Mouse (Mus musculus): ENCODE results near the gene Rpp21.
A peak's percentile ranks its signal among the peaks of the same experiment; 100 is the strongest.
"Not testable (repeated sequence)": the region's sequence is repeated elsewhere in the genome, so short reads cannot be mapped to it uniquely, and the experiment has no call there.

Rpp21 gene

DNA sequence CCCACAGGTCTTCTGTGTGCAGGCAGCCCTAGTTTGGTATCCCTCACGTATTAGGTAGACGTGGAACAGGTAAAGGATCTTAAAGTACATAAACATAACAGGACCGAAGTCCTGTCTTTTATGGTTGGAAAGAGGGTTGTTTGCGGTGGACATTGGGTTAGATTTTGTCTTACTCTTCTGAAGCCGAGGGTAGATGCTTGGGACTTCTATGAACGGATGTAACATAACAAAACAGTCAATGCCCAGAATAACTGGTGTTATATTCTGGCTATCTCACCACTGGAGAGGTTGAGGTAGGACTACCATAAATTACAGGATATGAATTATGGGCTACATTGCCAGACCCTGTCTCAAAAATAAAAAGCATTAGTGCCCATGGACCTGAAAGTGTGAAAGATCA, at the start of gene Rpp21:
TSS of gene Rpp21 (minus strand) at position 101 of the 400 bp plus-strand sequence.
- DNase-seq: no peak

DNA sequence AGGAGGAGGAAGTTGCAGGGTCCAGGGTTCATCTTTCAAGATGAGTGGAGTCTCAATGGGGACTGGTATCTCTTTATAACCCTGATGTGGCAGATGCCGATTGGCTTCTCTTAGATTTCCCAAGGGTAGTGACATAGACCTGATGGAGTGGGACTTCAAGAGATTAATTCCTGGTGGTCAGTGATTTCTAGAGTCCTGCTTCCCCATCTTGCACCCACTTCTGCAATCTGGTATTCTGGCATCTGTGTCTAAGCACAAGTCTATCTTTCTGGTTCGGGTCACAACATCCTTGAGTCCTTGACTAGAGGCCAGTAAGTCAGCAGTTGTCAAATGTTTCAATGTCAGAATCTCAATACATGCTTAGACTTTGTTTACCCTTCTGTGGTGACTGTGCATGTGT, 28.5 kb upstream of the Rpp21 start, which contains the start of gene H2-M10.2:
TSS of gene H2-M10.2 (minus strand) at position 101 of the 400 bp plus-strand sequence.
- no peak for DNase-seq

GRCm38 (mm10) chr17:36281521-36282245, 23.8 kb upstream of the Rpp21 start:
- DNase-seq: no peak

GRCm38 (mm10) chr17:36274776-36275175, 16.9 kb upstream of the Rpp21 start:
- no peak for DNase-seq

DNA sequence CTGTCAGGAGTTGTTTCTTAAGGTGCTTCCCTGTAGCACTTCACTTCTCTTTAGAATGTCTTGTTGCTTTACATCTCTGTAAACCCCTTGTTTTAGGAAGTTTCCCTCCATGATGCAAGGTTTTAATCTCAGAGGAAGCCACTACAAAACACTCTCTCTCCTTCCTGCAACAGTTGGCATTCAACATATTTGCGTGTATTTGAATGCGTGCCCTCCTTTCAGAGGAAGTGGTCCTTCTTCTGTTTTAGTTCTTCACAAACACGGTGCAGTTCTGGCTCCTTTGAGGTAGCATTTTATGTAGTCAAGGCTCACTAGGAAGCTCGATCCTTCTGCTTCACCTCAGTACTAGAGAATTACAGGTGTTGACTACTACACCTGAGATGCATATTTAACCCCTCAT, 15.9 kb upstream of the Rpp21 start:
- DNase-seq: no peak

DNA sequence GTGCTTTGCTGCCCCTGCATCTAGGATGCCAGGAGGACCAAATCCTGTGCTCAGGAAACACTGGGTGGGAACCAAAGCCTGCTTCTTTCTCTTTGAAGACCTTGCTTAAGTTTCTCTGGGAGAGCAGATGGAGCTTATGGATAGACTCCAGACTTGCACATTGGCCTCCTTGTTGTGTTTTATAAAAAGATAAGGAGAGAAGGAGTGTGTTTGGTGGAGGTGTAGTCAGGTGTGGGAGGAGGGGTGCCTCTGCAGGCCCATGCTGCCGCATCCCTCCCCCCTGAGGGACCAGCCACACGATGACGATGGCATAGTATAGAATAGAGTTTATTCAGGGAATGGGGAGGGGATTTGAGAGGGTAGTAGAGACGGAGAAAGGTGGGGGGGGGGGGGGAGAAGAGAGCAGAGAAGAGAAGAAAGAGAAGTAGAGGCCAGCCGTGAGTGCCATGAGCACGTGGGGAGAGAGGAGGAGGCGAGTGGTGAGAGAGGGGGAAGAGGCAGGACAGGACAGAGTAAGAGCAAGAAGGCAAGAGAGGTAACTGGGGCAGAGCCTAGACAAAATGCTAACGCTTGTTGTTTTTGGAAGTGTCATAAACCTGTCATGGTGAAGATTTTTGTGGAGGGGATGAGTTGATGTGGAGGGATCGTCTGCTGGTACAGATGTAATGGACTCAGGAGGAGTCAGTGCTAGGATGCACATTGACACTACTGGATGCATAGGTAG, 14.9 kb upstream of the Rpp21 start:
- peak; percentile 43 for DNase-seq

GRCm38 (mm10) chr17:36271586-36272256, 13.9 kb upstream of the Rpp21 start, which contains the start of gene Trim39:
TSS of gene Trim39 (minus strand) at chr17:36272247.
- peak; percentile 89 for DNase-seq

DNA sequence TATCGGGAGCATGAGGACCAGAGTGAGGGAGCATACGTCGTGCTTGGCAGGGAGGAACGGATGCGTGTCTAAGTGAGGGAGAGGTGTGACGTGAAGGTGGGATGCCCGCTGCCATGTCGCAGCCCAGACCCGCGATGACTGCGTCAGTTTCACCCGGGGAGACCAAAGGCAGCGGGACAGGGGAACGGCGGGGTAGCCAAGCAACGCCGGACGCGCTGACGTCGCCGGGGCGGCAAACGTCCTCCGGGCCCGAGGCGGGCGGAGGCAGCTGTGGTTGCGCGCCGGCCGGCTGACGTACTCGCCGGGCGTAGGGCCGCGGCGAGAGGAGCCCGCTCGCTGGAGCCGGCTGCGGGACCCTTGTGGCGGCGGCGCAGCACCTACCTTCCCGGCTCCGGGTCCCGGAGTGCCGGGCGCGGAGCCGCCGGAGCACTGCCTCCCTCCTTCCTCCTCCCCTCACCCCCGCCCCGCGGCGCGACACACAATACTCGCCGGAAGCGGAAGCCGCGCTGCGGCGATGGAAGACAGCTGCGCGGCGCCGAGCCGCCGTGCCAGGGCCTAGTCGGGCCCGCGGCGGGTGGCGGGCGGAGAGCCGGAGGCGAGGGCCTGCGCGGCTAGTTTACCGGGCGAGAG, 13.2 kb upstream of the Rpp21 start:
- DNase-seq: peak; percentile 90

DNA sequence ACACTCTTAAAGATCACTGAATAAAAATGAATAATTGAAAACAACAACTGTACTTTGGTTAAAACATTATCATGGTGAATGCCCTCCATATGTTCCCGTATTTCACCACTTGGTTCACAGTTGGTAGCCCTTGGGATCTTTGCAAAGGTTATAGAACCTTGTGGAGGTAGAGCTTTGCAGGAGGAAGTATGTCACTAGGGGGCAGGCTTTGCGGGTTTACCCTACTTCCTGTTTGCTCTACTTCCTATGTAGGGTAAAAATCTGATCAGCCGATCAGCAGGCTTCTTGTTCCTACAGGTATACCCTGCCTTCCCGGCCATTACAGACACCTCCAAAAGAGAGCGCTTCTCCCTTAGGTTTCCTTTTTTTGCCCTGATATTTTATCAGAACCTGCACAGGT, 8.0 kb upstream of the Rpp21 start:
- DNase-seq: no peak

- no peak for DNase-seq
Observed at GRCm38 (mm10) chr17:36264273-36264925, 6.5 kb upstream of the Rpp21 start.

GRCm38 (mm10) chr17:36261511-36262166, 3.8 kb upstream of the Rpp21 start:
- no peak for DNase-seq

DNA sequence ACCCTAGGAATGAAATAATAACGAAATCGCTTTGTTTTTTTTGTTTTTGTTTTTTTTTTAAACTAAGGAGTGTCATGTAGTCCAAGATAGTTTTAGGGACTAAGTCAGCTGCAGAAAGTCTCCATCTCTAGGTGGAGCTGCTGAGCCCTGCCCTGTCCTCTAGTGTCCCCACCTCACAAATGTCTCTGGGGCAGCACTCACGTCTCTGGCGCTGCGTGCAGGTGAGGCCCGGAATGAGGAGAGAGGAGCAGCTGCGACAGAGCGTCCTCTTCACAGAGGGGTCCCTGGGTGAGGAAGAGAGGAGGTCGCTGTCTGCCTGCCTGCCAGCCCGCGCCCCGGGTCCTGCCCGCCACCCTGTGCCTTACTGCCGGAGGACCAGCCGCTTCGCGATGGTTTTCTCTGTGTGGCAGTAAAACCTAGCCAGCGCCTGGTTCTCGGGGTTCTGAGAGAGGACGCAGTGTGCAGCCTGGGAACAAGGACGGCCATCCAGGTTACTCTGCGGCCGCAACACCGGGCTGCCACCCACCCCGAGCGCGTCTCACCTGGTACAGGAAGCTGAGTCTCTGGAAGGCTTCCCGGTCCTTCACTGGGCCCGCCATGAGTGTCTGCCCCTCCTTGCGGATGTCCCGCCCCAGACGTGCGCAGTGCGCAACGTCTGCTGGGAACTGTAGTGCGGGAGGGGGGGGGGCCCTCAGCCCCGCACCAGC, 475 bp downstream of the Rpp21 start:
- peak; percentile 89 for DNase-seq

DNA sequence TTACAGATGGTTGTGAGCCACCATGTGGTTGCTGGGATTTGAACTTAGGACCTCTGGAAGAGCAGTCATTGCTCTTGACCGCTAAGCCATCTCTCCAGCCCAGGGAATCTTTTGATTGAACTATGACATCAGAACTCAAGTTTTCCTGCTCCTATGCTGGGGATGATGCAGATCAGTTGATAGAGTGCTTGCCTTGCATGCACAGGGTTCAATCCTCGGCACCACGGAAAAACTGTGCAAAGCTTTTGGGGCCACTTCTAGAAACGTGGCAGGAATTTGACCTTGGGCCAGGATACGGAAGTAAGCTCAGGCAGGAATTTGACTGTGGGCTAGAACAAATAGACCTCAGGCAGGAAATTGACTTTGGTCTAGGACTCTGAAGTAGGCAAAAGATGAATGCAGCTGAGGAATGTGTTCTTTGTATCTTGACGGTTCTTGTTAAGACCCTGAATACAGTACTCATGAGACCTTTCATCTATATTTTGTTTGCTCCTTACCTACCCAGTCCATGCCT, 4.7 kb downstream of the Rpp21 start:
- DNase-seq: no peak

DNA sequence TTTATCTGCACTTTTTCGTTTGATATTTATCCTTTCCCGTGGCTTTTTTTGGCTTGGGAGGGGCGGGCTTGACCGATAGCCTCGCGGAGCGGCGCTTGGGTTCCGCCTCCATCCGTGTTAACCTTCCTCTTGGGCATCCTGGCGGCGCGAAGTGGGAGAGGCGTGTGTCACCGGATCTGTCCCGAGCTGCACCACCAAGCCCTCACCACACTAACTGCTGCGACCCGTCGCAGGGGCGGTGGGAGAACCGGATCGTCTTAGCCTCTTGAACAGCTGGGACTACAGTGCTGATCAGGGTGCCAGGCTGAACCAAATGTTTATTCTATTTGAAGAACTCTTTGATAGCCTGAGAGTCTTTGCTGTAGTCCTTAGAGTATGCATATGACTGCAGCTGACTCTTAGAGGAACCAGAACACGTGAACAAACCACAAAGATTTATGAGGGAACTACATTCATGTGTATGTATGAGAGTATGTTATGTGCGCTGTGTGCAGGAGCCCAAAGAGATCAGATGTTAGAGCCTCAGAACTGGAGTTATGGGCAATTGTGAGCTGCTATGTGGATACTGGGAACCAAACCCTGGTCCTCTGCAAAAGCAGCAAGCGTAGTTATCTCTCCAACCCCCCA, 5.5 kb downstream of the Rpp21 start:
- no peak for DNase-seq

GRCm38 (mm10) chr17:36248886-36249285, 9.0 kb downstream of the Rpp21 start:
- DNase-seq: no peak

DNA sequence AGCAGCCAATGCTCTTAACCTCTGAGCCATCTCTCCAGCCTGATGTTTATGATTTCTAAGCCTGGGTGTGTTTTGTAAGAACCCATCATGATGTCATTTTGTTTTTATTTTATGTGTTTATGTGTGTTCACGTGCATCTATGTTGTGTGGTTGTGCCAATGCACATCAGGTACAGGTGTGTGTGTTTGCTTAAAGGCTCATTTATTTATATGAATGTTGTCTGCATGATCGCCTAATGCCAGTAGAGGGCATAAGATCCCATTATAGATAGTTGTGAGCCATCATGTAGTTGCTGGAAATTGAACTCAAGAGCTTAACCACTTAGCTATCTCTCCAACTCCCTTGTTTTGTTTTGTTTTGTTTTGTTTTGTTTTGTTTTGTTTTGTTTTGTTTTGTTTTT, 12.1 kb downstream of the Rpp21 start:
- DNase-seq: no peak

- no peak for DNase-seq
Observed at GRCm38 (mm10) chr17:36244031-36244430, 13.8 kb downstream of the Rpp21 start.

DNA sequence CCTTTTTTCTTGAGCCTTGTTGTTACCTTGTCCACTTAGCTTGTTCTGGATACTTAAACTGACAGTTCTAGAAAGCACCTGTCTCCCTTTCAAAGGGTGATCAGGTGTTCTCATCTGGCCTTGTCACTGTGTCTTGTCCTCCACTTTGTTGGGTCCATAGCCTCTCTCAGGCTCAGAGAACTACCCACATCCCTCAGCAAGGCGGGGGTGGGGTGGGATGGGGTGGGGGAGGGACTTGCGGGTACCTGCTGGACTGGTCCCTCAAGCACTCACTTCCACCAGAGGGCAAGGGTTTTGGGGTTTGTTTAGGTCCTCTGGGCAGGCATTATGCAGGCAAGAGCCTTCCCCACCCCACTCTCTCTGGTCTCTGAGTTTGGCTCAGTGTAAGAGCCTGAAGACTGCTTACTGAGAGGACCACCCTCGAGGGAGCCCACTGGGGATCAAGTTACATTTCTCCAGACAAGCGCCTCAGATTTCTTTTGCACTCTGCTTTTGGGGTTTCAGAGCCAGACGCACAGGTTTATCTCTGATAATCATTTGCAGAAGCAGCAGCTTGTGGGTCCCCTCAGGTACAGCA, 17.1 kb downstream of the Rpp21 start:
- DNase-seq: no peak

DNA sequence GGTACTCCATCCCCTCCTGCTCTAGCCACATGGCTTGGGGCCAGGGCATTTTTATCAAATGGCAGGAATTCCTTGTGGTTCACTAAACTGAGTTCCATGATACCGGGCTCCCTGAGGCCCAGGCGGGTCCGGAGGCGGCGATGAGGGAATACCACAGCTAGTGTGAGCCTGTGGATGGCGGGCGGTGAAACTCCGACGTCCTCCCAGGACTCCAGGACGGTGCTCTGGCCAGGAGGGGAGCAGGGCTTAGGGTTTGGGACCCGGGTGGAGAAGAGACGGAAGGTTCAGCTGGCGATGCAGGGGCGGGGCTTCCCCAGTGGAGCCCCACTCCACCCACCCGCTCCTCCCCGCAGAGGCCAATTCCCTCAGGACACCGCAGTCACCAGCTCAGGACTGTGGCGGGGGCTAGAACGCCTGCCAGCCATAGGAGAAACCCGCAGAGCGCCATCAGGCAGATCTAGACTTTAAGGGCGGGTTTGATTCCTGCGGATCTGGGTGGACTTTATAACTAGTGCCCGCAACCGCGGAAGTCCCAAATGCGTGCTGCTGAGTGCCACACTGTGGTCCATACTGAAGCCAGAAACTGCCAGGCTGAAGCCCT, 20.4 kb downstream of the Rpp21 start:
- DNase-seq: no peak

DNA sequence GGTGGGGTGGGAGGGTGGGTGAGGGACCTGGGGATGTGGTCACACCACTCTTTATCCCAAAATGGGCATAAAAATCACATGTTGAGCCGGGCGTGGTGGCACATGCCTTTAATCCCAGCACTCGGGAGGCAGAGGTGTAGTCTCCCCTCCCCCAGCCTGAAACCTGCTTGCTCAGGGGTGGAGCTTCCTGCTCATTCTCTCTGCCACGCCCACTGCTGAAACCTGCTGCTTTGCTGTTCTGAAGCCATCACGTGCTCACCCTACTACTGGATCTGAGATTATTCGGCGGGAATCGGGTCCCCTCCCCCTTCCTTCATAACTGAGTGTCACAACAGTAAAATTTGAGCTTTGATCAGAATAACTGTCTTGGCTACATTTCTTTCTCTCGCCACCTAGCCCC, 22.6 kb downstream of the Rpp21 start:
- not testable (repeated sequence) for DNase-seq
